Mouse (Mus musculus) CH12.LX (cell line): ENCODE measurements at regions not wholly inside any gene's neighbourhood (a gene's known extent, or its start where the extent isn't known, plus 50 kb on each side); places are given as distances from the start of the nearest gene placed in this dataset.

Experiments used
- DNase-seq: peaks from one replicate; pipeline ENCODE4 v3.0.0-alpha.2; 2013; ENCODE audit errors: extremely low read depth
- H3K27ac ChIP-seq: 2 replicates; pipeline ENCODE4 v1.5.1; 2012; ENCODE audit warnings: low read depth, mild to moderate bottlenecking, control low read depth, moderate library complexity; ENCODE audit not compliant: insufficient read depth
- H3K27me3 ChIP-seq: replicated peaks from 2 replicates; pipeline ENCODE3; 2012; ENCODE audit warnings: inconsistent platforms
- H3K36me3 ChIP-seq, 2 experiments: replicated peaks in 1 of 2; 2 replicates each; pipeline versions ENCODE3 to v1.6.1; 2012; ENCODE audit warnings: inconsistent platforms in 1 of 2, low read length in 1 of 2, mild to moderate bottlenecking in 1 of 2, mixed read lengths in 1 of 2, moderate library complexity in 1 of 2; ENCODE audit not compliant: control insufficient read depth in 1 of 2, insufficient read depth in 1 of 2
- H3K4me1 ChIP-seq, 2 experiments: 2 replicates each; pipeline ENCODE4 v1.6.1; 2012; ENCODE audit warnings: inconsistent platforms in 1 of 2, moderate library complexity in 1 of 2; ENCODE audit not compliant: insufficient read depth in 2 of 2, control insufficient read depth in 1 of 2
- H3K4me2 ChIP-seq: 2 replicates; pipeline ENCODE4 v1.6.1; 2012; ENCODE audit warnings: low read depth, mild to moderate bottlenecking, control low read depth; ENCODE audit not compliant: poor library complexity, insufficient read depth, severe bottlenecking
- H3K4me3 ChIP-seq, 3 experiments: fragments of 150-350 bp in 1 of 3; sonication (generic) in 1 of 3; replicated peaks in 1 of 3; 2 replicates each; pipeline versions ENCODE3 to v1.5.1; 2011 to 2012; ENCODE audit warnings: low read depth in 2 of 3, low read length in 2 of 3, mild to moderate bottlenecking in 2 of 3, moderate library complexity in 2 of 3, control low read depth in 1 of 3, improper control_type of control experiment in 1 of 3, inconsistent platforms in 1 of 3, mixed read lengths in 1 of 3; ENCODE audit not compliant: poor library complexity in 1 of 3
- H3K79me2 ChIP-seq: replicated peaks from 2 replicates; pipeline ENCODE4 v1.6.1; 2012; ENCODE audit warnings: mild to moderate bottlenecking, moderate library complexity; ENCODE audit not compliant: control insufficient read depth, poor library complexity, insufficient read depth, severe bottlenecking; ENCODE audit errors: extremely low read depth
- H3K9ac ChIP-seq: 2 replicates; pipeline ENCODE4 v1.6.1; 2012; ENCODE audit warnings: low read depth, mild to moderate bottlenecking, control low read depth, moderate library complexity; ENCODE audit not compliant: insufficient read depth
- H3K9me3 ChIP-seq: replicated peaks from 2 replicates; pipeline ENCODE3; 2012; ENCODE audit warnings: low read length, inconsistent platforms, mixed read lengths
- CHD1 ChIP-seq: IDR thresholded peaks from 2 replicates; pipeline ENCODE4 v1.6.1; 2012; ENCODE audit warnings: low read depth, low read length, improper control_type of control experiment, inconsistent platforms
- CTCF ChIP-seq, 2 experiments: IDR thresholded peaks in 1 of 2; conservative IDR thresholded peaks in 1 of 2; 2 replicates each; pipeline ENCODE4 v1.5.1; 2011 to 2012; ENCODE audit warnings: low read depth in 2 of 2, low read length in 2 of 2, improper control_type of control experiment in 1 of 2, inconsistent platforms in 1 of 2, mild to moderate bottlenecking in 1 of 2, moderate library complexity in 1 of 2
- EP300 ChIP-seq: IDR thresholded peaks from 2 replicates; pipeline ENCODE4 v1.6.1; 2011; ENCODE audit warnings: low read length, improper control_type of control experiment
- ETS1 ChIP-seq: conservative IDR thresholded peaks from 2 replicates; pipeline ENCODE4 v1.6.1; 2012; ENCODE audit warnings: low read depth, mild to moderate bottlenecking, inconsistent platforms, low read length, improper control_type of control experiment, moderate library complexity
- MAX ChIP-seq: IDR thresholded peaks from 2 replicates; pipeline ENCODE4 v1.6.1; 2011; ENCODE audit warnings: low read length, improper control_type of control experiment
- MEF2A ChIP-seq: IDR thresholded peaks from 2 replicates; pipeline ENCODE4 v1.6.1; 2014; ENCODE audit warnings: low read depth, mild to moderate bottlenecking, inconsistent platforms, low read length, improper control_type of control experiment, borderline replicate concordance
- MXI1 ChIP-seq: IDR thresholded peaks from 2 replicates; pipeline ENCODE4 v1.6.1; 2011; ENCODE audit warnings: mild to moderate bottlenecking, low read depth, low read length, improper control_type of control experiment
- MYC ChIP-seq: IDR thresholded peaks from 2 replicates; pipeline ENCODE4 v1.6.1; 2011; ENCODE audit warnings: low read depth, mild to moderate bottlenecking, improper control_type of control experiment, low read length
- NRF1 ChIP-seq: IDR thresholded peaks from 2 replicates; pipeline ENCODE4 v1.6.1; 2014; ENCODE audit warnings: low read depth, mild to moderate bottlenecking, inconsistent platforms, low read length, improper control_type of control experiment, moderate library complexity
- PAX5 ChIP-seq: IDR thresholded peaks from 2 replicates; pipeline ENCODE4 v1.6.1; 2012; ENCODE audit warnings: low read length, inconsistent platforms, mixed read lengths
- POLR2A ChIP-seq: IDR thresholded peaks from 2 replicates; pipeline ENCODE4 v1.6.1; 2011; ENCODE audit warnings: low read depth, mild to moderate bottlenecking, improper control_type of control experiment, low read length
- POLR2AphosphoS2 ChIP-seq: IDR thresholded peaks from 2 replicates; pipeline ENCODE4 v1.6.1; 2011; ENCODE audit warnings: low read depth, low read length, improper control_type of control experiment
- RAD21 ChIP-seq: IDR thresholded peaks from 2 replicates; pipeline ENCODE4 v1.6.1; 2011; ENCODE audit warnings: low read depth, mild to moderate bottlenecking, low read length, improper control_type of control experiment, moderate library complexity
- RCOR1 ChIP-seq: conservative IDR thresholded peaks from 2 replicates; pipeline ENCODE4 v1.6.1; 2012; ENCODE audit warnings: low read depth, mild to moderate bottlenecking, inconsistent platforms, low read length, improper control_type of control experiment
- SIN3A ChIP-seq: IDR thresholded peaks from 2 replicates; pipeline ENCODE4 v1.6.1; 2012; ENCODE audit warnings: low read length, improper control_type of control experiment, inconsistent platforms
- SMC3 ChIP-seq: IDR thresholded peaks from 2 replicates; pipeline ENCODE4 v1.6.1; 2011; ENCODE audit warnings: low read depth, low read length, improper control_type of control experiment
- TBP ChIP-seq: conservative IDR thresholded peaks from 2 replicates; pipeline ENCODE4 v1.6.1; 2011; ENCODE audit warnings: low read depth, low read length, improper control_type of control experiment
- UBTF ChIP-seq: IDR thresholded peaks from 2 replicates; pipeline ENCODE4 v1.6.1; 2012; ENCODE audit warnings: low read depth, mild to moderate bottlenecking, inconsistent platforms, low read length, improper control_type of control experiment, moderate library complexity
- USF1 ChIP-seq: IDR thresholded peaks from 2 replicates; pipeline ENCODE4 v1.6.1; 2014; ENCODE audit warnings: low read depth, mild to moderate bottlenecking, inconsistent platforms, low read length, improper control_type of control experiment
- USF2 ChIP-seq: conservative IDR thresholded peaks from 2 replicates; pipeline ENCODE4 v1.6.1; 2011; ENCODE audit warnings: low read depth, low read length, improper control_type of control experiment
- ZKSCAN1 ChIP-seq: IDR thresholded peaks from 2 replicates; pipeline ENCODE4 v1.6.1; 2012; ENCODE audit warnings: low read depth, inconsistent platforms, low read length, improper control_type of control experiment, borderline replicate concordance
- ZMIZ1 ChIP-seq: IDR thresholded peaks from 2 replicates; pipeline ENCODE4 v1.6.1; 2012; ENCODE audit warnings: low read depth, mild to moderate bottlenecking, inconsistent platforms, low read length, improper control_type of control experiment
- ZNF384 ChIP-seq: IDR thresholded peaks from 2 replicates; pipeline ENCODE4 v1.6.1; 2012; ENCODE audit warnings: low read depth, low read length, improper control_type of control experiment, inconsistent platforms
- dilution Hi-C: fragments of 300-500 bp; cut with MboI; formaldehyde crosslinking; loops from 2 replicates; pipeline ENCODE4 v1.14.3; 2020; ENCODE audit warnings: low sequenced_read_pairs; ENCODE audit not compliant: extremely low pct_unique_long_range_greater_than_20kb, extremely low pct_ligation_motif_present
- in situ Hi-C: fragments of 300-500 bp; cut with MboI; formaldehyde crosslinking; loops from 3 replicates; pipeline ENCODE4 v1.14.3; 2019; ENCODE audit warnings: low sequenced_read_pairs, low pct_ligation_motif_present, low pct_unique_long_range_greater_than_20kb, mixed read lengths

- no peak for TF ChIP-seq PAX5
- peak; percentile 78 for TF ChIP-seq RAD21
- TF ChIP-seq USF2, result no peak
- no peak for TF ChIP-seq TBP
- TF ChIP-seq SIN3A, result no peak
Observed at GRCm38 (mm10) chr11:8245408-8246003, 418.8 kb downstream of the Tns3 start (continued).

GRCm38 (mm10) chr11:8238498-8238897, 425.8 kb downstream of the Tns3 start:
- H3K4me2 ChIP-seq, result no peak overlapping the region
- no peaks in the 10 kb centered on the region for H3K79me2 ChIP-seq
- dilution Hi-C loops, result no loop called here
- no peaks in the 10 kb centered on the region for H3K36me3 ChIP-seq
- peaks cover 31% of the 10 kb centered on the region for H3K27me3 ChIP-seq
- TF ChIP-seq POLR2AphosphoS2 (no peak), SMC3 (no peak), MEF2A (no peak), ETS1 (no peak), CTCF (conservative IDR thresholded peaks at IDR 0.05 in 1 of 2, IDR thresholded peaks at IDR 0.05 in 1 of 2; ENCODE audit: low read depth in 2 of 2, low read length in 2 of 2) (no peak), ZKSCAN1 (no peak), SIN3A (no peak), CHD1 (no peak), RAD21 (no peak)
- no peak overlapping the region for H3K27ac ChIP-seq
- H3K9me3 ChIP-seq, result peaks cover 2% of the 10 kb centered on the region
- in situ Hi-C loops, result loop anchor here (25.0 kb wide), 1 partner anchor 1026 kb away; the partner anchor contains the start of gene Igfbp3
- H3K4me3 ChIP-seq, result no peak overlapping the region
- H3K4me1 ChIP-seq, result no peaks in the 10 kb centered on the region
- no peak overlapping the region for H3K9ac ChIP-seq
- no peak for DNase-seq

GRCm38 (mm10) chr11:8237556-8237955, 426.8 kb downstream of the Tns3 start:
- no peak overlapping the region for H3K4me3 ChIP-seq
- no peaks in the 10 kb centered on the region for H3K4me1 ChIP-seq
- H3K27ac ChIP-seq, result no peak overlapping the region
- TF ChIP-seq MXI1 (no peak), MEF2A (no peak), NRF1 (no peak), USF2 (no peak), EP300 (no peak), POLR2A (no peak), USF1 (no peak), MYC (no peak), MAX (no peak), UBTF (no peak), RCOR1 (no peak), ZNF384 (no peak), ZMIZ1 (no peak), ZKSCAN1 (no peak)
- TF ChIP-seq, all 38 proteins: peak for 0
- H3K4me2 ChIP-seq, result no peak overlapping the region
- no peaks in the 10 kb centered on the region for H3K79me2 ChIP-seq
- peaks cover 23% of the 10 kb centered on the region for H3K27me3 ChIP-seq
- dilution Hi-C loops (no loop called here), in situ Hi-C loops (loop anchor here (25.0 kb wide), 1 partner anchor 1025 kb away; the partner anchor contains the start of gene Igfbp3)
- H3K9ac ChIP-seq, result no peak overlapping the region
- H3K36me3 ChIP-seq, result no peaks in the 10 kb centered on the region
- no peak for DNase-seq
- peaks cover 2% of the 10 kb centered on the region for H3K9me3 ChIP-seq
